Mouse (Mus musculus): ENCODE results near the gene Etv5. TPM values are rescaled to one million over a fixed set of nuclear protein-coding genes. Genes with fewer than 3 reads are reported as not detected.
"Not testable (repeated sequence)": the region's sequence is repeated elsewhere in the genome, so short reads cannot be mapped to it uniquely, and the experiment has no call there.

Etv5 gene
- polyA plus RNA-seq, 1 experiment from 2014 or later: 27.7 TPM

DNA sequence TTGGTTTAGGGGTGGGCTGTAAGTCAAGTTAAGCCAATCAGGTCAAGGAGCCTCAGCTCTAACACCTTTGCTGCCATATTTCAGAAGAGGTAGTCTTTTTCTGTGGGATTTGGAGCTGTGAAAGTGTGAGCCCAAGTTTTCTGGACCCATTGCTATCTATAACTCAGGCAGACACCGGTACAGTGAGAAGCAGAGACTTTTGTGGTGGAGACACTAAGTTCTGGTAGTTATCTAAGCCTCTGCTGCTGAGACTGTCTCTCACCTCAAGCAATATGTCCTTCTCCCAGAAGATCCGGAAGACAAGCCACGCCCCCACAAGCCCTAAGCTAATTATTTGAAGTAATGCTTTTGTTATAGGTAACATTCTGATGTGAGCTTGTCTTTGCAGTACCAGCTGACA, 73.9 kb downstream of the Etv5 start:
- DNase-seq (ENCODE audit: low spot score) (no peak), ATAC-seq (replicated peaks; ENCODE audit: low FRiP score) (no peak)
- Histone ChIP-seq H3K36me3 (ENCODE audit: control insufficient read depth, insufficient read depth, low read length) (no peaks in the 10 kb centered on the region), H3K9me3 (ENCODE audit: control insufficient read depth, low read length) (no peaks in the 10 kb centered on the region), H3K4me1 (replicated peaks; ENCODE audit: control insufficient read depth, insufficient read depth, low read length) (no peaks in the 10 kb centered on the region), H3K27me3 (ENCODE audit: control insufficient read depth, insufficient read depth, low read length) (no peaks in the 10 kb centered on the region), H3K27ac (ENCODE audit: low read depth, low read length) (no peak overlapping the region), H3K9ac (ENCODE audit: low read length) (no peak overlapping the region), H3K4me3 (ENCODE audit: low read depth, low read length) (no peak overlapping the region), H3K4me2 (ENCODE audit: low read depth, low read length, severe bottlenecking) (no peak overlapping the region)
- 65% methylated on average over 3 of the region's 3 CpGs for WGBS

DNA sequence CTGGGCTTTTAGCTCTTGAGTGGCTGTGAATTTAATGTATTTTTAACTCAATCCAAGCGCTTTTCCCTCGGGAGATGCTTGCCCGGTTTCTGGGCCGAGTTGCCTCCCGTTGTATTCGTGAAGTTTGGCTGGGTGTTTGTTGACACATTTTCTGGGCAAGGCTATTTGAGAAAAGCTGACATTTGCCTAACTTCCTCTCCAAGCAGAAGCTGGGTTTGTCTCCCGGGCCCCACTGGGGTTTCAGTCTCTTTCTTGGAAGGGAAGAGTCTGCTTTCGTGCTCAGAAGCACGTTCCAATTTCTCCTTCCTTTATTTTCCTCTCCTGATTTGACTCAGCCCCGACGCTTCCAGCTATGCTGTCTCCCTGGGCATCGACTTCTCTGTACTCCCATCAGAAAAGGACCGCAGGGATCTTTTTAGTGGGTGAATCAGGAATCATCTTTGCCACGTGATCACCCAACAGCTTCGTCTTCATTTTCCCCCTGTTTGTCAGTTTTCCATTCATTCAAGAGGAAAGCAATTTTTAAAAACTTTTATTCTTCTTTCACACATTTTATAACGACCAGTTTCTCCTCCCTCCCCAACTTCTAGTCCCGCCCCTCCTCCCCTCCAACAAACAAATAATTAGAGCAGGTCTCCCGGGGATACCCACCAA, 80.7 kb downstream of the Etv5 start:
- H3K9ac ChIP-seq (ENCODE audit: low read length): no peak overlapping the region
- DNase-seq (ENCODE audit: low spot score) (no peak), ATAC-seq (replicated peaks; ENCODE audit: low FRiP score) (no peak)
- H3K4me3 ChIP-seq (ENCODE audit: low read depth, low read length): no peak overlapping the region
- H3K27me3 ChIP-seq (ENCODE audit: control insufficient read depth, insufficient read depth, low read length): no peaks in the 10 kb centered on the region
- H3K9me3 ChIP-seq (ENCODE audit: control insufficient read depth, low read length): no peaks in the 10 kb centered on the region
- H3K4me1 ChIP-seq (replicated peaks; ENCODE audit: control insufficient read depth, insufficient read depth, low read length): no peaks in the 10 kb centered on the region
- WGBS: 37% methylated on average over 18 of the region's 18 CpGs
- no peak overlapping the region for H3K4me2 ChIP-seq (ENCODE audit: low read depth, low read length, severe bottlenecking)
- H3K36me3 ChIP-seq (ENCODE audit: control insufficient read depth, insufficient read depth, low read length): no peaks in the 10 kb centered on the region
- H3K27ac ChIP-seq (ENCODE audit: low read depth, low read length): no peak overlapping the region

DNA sequence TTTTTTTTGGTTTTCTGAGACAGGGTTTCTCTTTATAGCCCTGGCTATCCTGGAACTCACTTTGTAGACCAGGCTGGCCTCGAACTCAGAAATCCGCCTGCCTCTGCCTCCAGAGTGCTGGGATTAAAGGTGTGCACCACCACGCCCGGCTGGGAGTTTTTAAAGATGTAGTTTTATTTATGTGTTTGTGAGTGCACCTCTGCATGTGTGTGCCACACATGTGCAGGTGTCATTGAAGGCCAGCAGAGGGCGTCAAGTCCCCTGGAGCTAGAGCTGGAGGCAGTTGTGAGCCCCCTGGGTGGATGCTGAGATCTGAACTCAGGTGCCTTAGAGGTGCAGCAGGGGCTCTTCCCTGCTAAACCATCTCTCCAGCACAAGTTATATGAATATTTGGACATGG, 85.3 kb downstream of the Etv5 start:
- H3K36me3 ChIP-seq (ENCODE audit: control insufficient read depth, insufficient read depth, low read length); H3K27ac ChIP-seq (ENCODE audit: low read depth, low read length); H3K4me1 ChIP-seq (replicated peaks; ENCODE audit: control insufficient read depth, insufficient read depth, low read length); H3K9ac ChIP-seq (ENCODE audit: low read length); H3K4me3 ChIP-seq (ENCODE audit: low read depth, low read length); H3K4me2 ChIP-seq (ENCODE audit: low read depth, low read length, severe bottlenecking); DNase-seq (ENCODE audit: low spot score); ATAC-seq (replicated peaks; ENCODE audit: low FRiP score); H3K27me3 ChIP-seq (ENCODE audit: control insufficient read depth, insufficient read depth, low read length); H3K9me3 ChIP-seq (ENCODE audit: control insufficient read depth, low read length): not testable (repeated sequence)
- WGBS: 93% methylated on average over 5 of the region's 5 CpGs

GRCm38 (mm10) chr16:22353639-22354038, 85.9 kb downstream of the Etv5 start:
- no peak overlapping the region for H3K4me2 ChIP-seq (ENCODE audit: low read depth, low read length, severe bottlenecking)
- H3K27me3 ChIP-seq (ENCODE audit: control insufficient read depth, insufficient read depth, low read length): no peaks in the 10 kb centered on the region
- no peaks in the 10 kb centered on the region for H3K36me3 ChIP-seq (ENCODE audit: control insufficient read depth, insufficient read depth, low read length)
- H3K27ac ChIP-seq (ENCODE audit: low read depth, low read length): no peak overlapping the region
- H3K4me1 ChIP-seq (replicated peaks; ENCODE audit: control insufficient read depth, insufficient read depth, low read length): no peaks in the 10 kb centered on the region
- ATAC-seq (replicated peaks; ENCODE audit: low FRiP score) (no peak), DNase-seq (ENCODE audit: low spot score) (no peak)
- 87% methylated on average over 3 of the region's 3 CpGs for WGBS
- no peak overlapping the region for H3K4me3 ChIP-seq (ENCODE audit: low read depth, low read length)
- H3K9ac ChIP-seq (ENCODE audit: low read length): no peak overlapping the region
- H3K9me3 ChIP-seq (ENCODE audit: control insufficient read depth, low read length): no peaks in the 10 kb centered on the region

DNA sequence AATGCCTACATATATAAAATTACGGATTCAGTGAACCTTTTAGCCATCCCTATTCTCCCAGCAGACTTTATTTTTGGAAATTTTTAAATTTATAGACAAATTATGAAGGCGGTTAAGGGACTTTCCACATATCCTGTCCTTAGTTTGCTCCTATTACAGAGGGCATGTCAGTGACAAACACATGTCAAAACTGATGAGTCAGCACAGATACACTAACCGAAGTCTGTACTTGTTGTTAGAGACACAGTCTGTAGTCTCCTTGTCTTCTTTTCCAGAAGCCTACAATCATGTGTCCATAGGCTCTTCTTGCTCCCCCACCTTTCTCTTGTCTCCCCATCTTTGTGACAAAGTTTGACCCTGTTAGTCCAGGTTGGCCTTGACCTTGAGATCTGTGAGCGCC, 88.3 kb downstream of the Etv5 start:
- Histone ChIP-seq H3K4me3 (ENCODE audit: low read depth, low read length) (no peak overlapping the region), H3K36me3 (ENCODE audit: control insufficient read depth, insufficient read depth, low read length) (no peaks in the 10 kb centered on the region), H3K4me2 (ENCODE audit: low read depth, low read length, severe bottlenecking) (no peak overlapping the region), H3K9me3 (ENCODE audit: control insufficient read depth, low read length) (no peaks in the 10 kb centered on the region), H3K9ac (ENCODE audit: low read length) (no peak overlapping the region), H3K27me3 (ENCODE audit: control insufficient read depth, insufficient read depth, low read length) (no peaks in the 10 kb centered on the region), H3K4me1 (replicated peaks; ENCODE audit: control insufficient read depth, insufficient read depth, low read length) (no peaks in the 10 kb centered on the region), H3K27ac (ENCODE audit: low read depth, low read length) (no peak overlapping the region)
- WGBS: 93% methylated on average over 4 of the region's 4 CpGs
- DNase-seq (ENCODE audit: low spot score): no peak
- ATAC-seq (replicated peaks; ENCODE audit: low FRiP score): no peak

DNA sequence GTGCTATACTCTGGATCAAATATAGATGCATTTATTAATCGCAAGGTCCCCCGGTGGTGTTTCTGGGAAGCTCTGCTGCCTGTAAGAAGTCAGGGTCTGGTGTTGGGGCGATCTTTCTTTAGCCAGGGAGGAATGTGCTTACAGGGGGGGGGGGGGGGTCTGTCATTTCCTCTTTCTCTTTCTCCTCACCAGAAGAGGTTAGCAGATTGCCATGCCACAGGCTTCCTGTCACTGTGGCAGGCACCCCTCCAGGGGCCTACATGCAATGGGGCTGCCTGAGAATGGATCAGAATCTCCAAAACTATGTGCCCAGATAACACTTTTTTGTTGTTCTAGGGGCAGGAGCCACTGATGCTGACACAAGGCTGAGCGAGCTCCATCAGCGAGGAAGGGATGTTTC, 89.7 kb downstream of the Etv5 start:
- H3K36me3 ChIP-seq (ENCODE audit: control insufficient read depth, insufficient read depth, low read length): no peaks in the 10 kb centered on the region
- no peaks in the 10 kb centered on the region for H3K4me1 ChIP-seq (replicated peaks; ENCODE audit: control insufficient read depth, insufficient read depth, low read length)
- H3K4me2 ChIP-seq (ENCODE audit: low read depth, low read length, severe bottlenecking): no peak overlapping the region
- no peak overlapping the region for H3K4me3 ChIP-seq (ENCODE audit: low read depth, low read length)
- DNase-seq (ENCODE audit: low spot score): no peak
- H3K9me3 ChIP-seq (ENCODE audit: control insufficient read depth, low read length): no peaks in the 10 kb centered on the region
- no peak overlapping the region for H3K9ac ChIP-seq (ENCODE audit: low read length)
- no peaks in the 10 kb centered on the region for H3K27me3 ChIP-seq (ENCODE audit: control insufficient read depth, insufficient read depth, low read length)
- no peak overlapping the region for H3K27ac ChIP-seq (ENCODE audit: low read depth, low read length)
- WGBS: 79% methylated on average over 5 of the region's 5 CpGs
- no peak for ATAC-seq (replicated peaks; ENCODE audit: low FRiP score)

- WGBS: 34% methylated on average over 16 of the region's 16 CpGs
- no peaks in the 10 kb centered on the region for H3K9me3 ChIP-seq (ENCODE audit: control insufficient read depth, low read length)
- no peaks in the 10 kb centered on the region for H3K27me3 ChIP-seq (ENCODE audit: control insufficient read depth, insufficient read depth, low read length)
- no peak overlapping the region for H3K9ac ChIP-seq (ENCODE audit: low read length)
- H3K4me2 ChIP-seq (ENCODE audit: low read depth, low read length, severe bottlenecking): no peak overlapping the region
- H3K4me1 ChIP-seq (replicated peaks; ENCODE audit: control insufficient read depth, insufficient read depth, low read length): no peaks in the 10 kb centered on the region
- no peak overlapping the region for H3K4me3 ChIP-seq (ENCODE audit: low read depth, low read length)
- ATAC-seq (replicated peaks; ENCODE audit: low FRiP score): no peak
- H3K27ac ChIP-seq (ENCODE audit: low read depth, low read length): no peak overlapping the region
- H3K36me3 ChIP-seq (ENCODE audit: control insufficient read depth, insufficient read depth, low read length): no peaks in the 10 kb centered on the region
- no peak for DNase-seq (ENCODE audit: low spot score)
These were observed 90.8 kb downstream of the Etv5 start for GRCm38 (mm10) chr16:22348478-22349270.

- ATAC-seq (replicated peaks; ENCODE audit: low FRiP score): no peak
- H3K4me3 ChIP-seq (ENCODE audit: low read depth, low read length): no peak overlapping the region
- no peak for DNase-seq (ENCODE audit: low spot score)
- no peaks in the 10 kb centered on the region for H3K27me3 ChIP-seq (ENCODE audit: control insufficient read depth, insufficient read depth, low read length)
- 66% methylated on average over 4 of the region's 4 CpGs for WGBS
- H3K9me3 ChIP-seq (ENCODE audit: control insufficient read depth, low read length): no peaks in the 10 kb centered on the region
- H3K27ac ChIP-seq (ENCODE audit: low read depth, low read length): no peak overlapping the region
- no peaks in the 10 kb centered on the region for H3K4me1 ChIP-seq (replicated peaks; ENCODE audit: control insufficient read depth, insufficient read depth, low read length)
- H3K9ac ChIP-seq (ENCODE audit: low read length): no peak overlapping the region
- H3K4me2 ChIP-seq (ENCODE audit: low read depth, low read length, severe bottlenecking): no peak overlapping the region
- H3K36me3 ChIP-seq (ENCODE audit: control insufficient read depth, insufficient read depth, low read length): no peaks in the 10 kb centered on the region
These were observed 91.5 kb downstream of the Etv5 start for GRCm38 (mm10) chr16:22348014-22348413.

DNA sequence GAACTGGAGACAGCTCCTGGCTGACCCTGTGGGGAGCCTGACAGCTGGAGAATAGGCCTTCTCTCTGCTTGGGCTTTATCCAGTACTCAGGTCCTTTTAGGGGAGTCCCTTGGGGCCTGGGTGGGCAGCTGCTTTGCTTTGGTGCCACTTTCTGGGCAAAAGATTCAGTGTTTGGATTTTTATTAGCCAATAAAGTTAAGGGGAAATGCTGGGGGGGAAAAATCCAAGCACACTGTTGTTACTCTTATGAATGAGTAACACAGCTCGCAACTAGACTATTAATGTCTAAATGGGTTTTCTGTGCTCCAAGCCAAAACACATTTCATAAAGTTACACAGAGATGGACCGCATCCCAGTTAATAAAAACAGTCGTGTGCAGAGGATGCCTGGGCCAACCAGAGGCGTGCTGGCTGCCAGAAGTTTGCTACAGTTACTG, 98.3 kb downstream of the Etv5 start:
- DNase-seq (ENCODE audit: low spot score): no peak
- H3K27ac ChIP-seq (ENCODE audit: low read depth, low read length): no peak overlapping the region

More for the DNA sequence above, 98.3 kb downstream of the Etv5 start:
- H3K36me3 ChIP-seq (ENCODE audit: control insufficient read depth, insufficient read depth, low read length): no peaks in the 10 kb centered on the region
- no peak for ATAC-seq (replicated peaks; ENCODE audit: low FRiP score)
- H3K9me3 ChIP-seq (ENCODE audit: control insufficient read depth, low read length): no peaks in the 10 kb centered on the region
- no peaks in the 10 kb centered on the region for H3K27me3 ChIP-seq (ENCODE audit: control insufficient read depth, insufficient read depth, low read length)
- no peak overlapping the region for H3K9ac ChIP-seq (ENCODE audit: low read length)
- no peak overlapping the region for H3K4me2 ChIP-seq (ENCODE audit: low read depth, low read length, severe bottlenecking)
- 84% methylated on average over 4 of the region's 4 CpGs for WGBS
- H3K4me3 ChIP-seq (ENCODE audit: low read depth, low read length): no peak overlapping the region
- no peaks in the 10 kb centered on the region for H3K4me1 ChIP-seq (replicated peaks; ENCODE audit: control insufficient read depth, insufficient read depth, low read length)
